ENCODE assay signal across 9 mouse cellular contexts in genomic region chr19:6994489-6994888, GRCm38 (mm10). TPM values are rescaled to one million over a fixed set of nuclear protein-coding genes. Genes with fewer than 3 reads are reported as not detected.
DNase-seq lines count a peak whose midpoint lies in the region; ATAC-seq lines count a peak whose summit lies in the region.
"Had no signal": no experiment of that assay in that cellular context is flagged by ENCODE, and none has a peak within 500 bp of the region (broad histone marks: within the 10 kb centered on the region; RNA-seq: fewer than 3 reads in every experiment).

No protein-coding gene starts in this region.

- H3K4me3 ChIP-seq in hindbrain, embryonic 12.5 days: no peak overlapping the region
- H3K4me3 ChIP-seq in hindbrain, embryonic 14.5 days (replicated peaks; ENCODE audit: low read length): no peak overlapping the region

- H3K9ac ChIP-seq in hindbrain, embryonic 12.5 days: peak overlapping the region; percentile 71; the same call in 1 of the 2 replicates
- H3K9ac ChIP-seq in hindbrain, embryonic 14.5 days: no peak overlapping the region

- no peak for ATAC-seq in hindbrain, embryonic 12.5 days (ENCODE audit: low FRiP score)
- ATAC-seq in hindbrain, embryonic 14.5 days (ENCODE audit: low FRiP score): no peak
- ATAC-seq in megakaryocyte-erythroid progenitor cell, adult 5-6 weeks (replicated peaks; ENCODE audit: low FRiP score, low TSS enrichment, poor library complexity, severe bottlenecking): no peak

- peaks cover 42% of the 10 kb centered on the region for H3K4me1 ChIP-seq in hindbrain, embryonic 12.5 days
- H3K4me1 ChIP-seq in hindbrain, embryonic 14.5 days (replicated peaks; ENCODE audit: control insufficient read depth, insufficient read depth, low read length): peaks cover 22% of the 10 kb centered on the region

- peak; percentile 4 for DNase-seq in adrenal gland, adult 2 months
- no peak for DNase-seq in adrenal gland, postnatal 25 days
- DNase-seq in hindbrain, embryonic 14.5 days (ENCODE audit: low spot score): no peak
- peak; percentile 2 for DNase-seq in thymus, postnatal 14 days
- DNase-seq in thymus, postnatal 36 days: no peak
- DNase-seq in layer of hippocampus, postnatal 36 days: no peak

- WGBS in hindbrain, embryonic 12.5 days: 86% methylated on average over 8 of the region's 8 CpGs
- 88% methylated on average over 8 of the region's 8 CpGs for WGBS in hindbrain, embryonic 14.5 days

- no peaks in the 10 kb centered on the region for H3K9me3 ChIP-seq in hindbrain, embryonic 12.5 days (replicated peaks)
- H3K9me3 ChIP-seq in hindbrain, embryonic 14.5 days (ENCODE audit: control insufficient read depth, low read length): no peaks in the 10 kb centered on the region
- H3K9me3 ChIP-seq: hindbrain, embryonic 13.5 days had no signal

- H3K27ac ChIP-seq in hindbrain, embryonic 12.5 days: no peak overlapping the region
- no peak overlapping the region for H3K27ac ChIP-seq in hindbrain, embryonic 14.5 days
- H3K27ac ChIP-seq: hindbrain, embryonic 13.5 days had no signal

- peaks cover 15% of the 10 kb centered on the region for H3K36me3 ChIP-seq in hindbrain, embryonic 12.5 days
- peaks cover 12% of the 10 kb centered on the region for H3K36me3 ChIP-seq in hindbrain, embryonic 14.5 days (replicated peaks; ENCODE audit: control insufficient read depth, insufficient read depth)

- H3K27me3 ChIP-seq in hindbrain, embryonic 12.5 days: no peaks in the 10 kb centered on the region
- H3K27me3 ChIP-seq in hindbrain, embryonic 14.5 days (ENCODE audit: control insufficient read depth, insufficient read depth, low read length): no peaks in the 10 kb centered on the region
- H3K27me3 ChIP-seq: hindbrain, embryonic 13.5 days had no signal

- H3K4me2 ChIP-seq in hindbrain, embryonic 12.5 days (replicated peaks): peak overlapping the region; percentile 80; the same call in 1 of the 2 replicates
- no peak overlapping the region for H3K4me2 ChIP-seq in hindbrain, embryonic 14.5 days (replicated peaks)

RNA-seq across cellular contexts. Expression of gene Nudt22, which starts 1.4 kb away (rescaled TPM):
- 10 to 100 TPM; 28.3 to 40.7 TPM for total RNA-seq in adrenal gland, adult 2 months (2021)
- 122 and 130 TPM in 2 replicates for polyA plus RNA-seq in adrenal gland, adult 2 months (2012; rRNA removed)
- total RNA-seq in adrenal gland, postnatal 25 days (2021): 35.9 and 50.6 TPM in 2 replicates
- 20.1 and 20.2 TPM in 2 replicates for polyA plus RNA-seq in hindbrain, embryonic 12.5 days (2016; fragmentation: Nextera tagmentation; extraction: Ambion mirVana)
- 18.0 and 19.0 TPM in 2 replicates for polyA plus RNA-seq in hindbrain, embryonic 14.5 days (2014; fragmentation: Nextera tagmentation; extraction: Ambion mirVana)
- 10 to 100 TPM; 13.8 to 14.3 TPM for total RNA-seq in layer of hippocampus, postnatal 36 days (2021)
- total RNA-seq in megakaryocyte-erythroid progenitor cell, adult 5-6 weeks (2014; fragmentation: Nextera tagmentation): 11.1 TPM in 2 replicates
- total RNA-seq in megakaryocyte-erythroid progenitor cell, adult 5-6 weeks (2017): 5.4 and 6.5 TPM in 2 replicates

RNA-seq across cellular contexts. Expression of gene Trpt1, which starts 1.4 kb away (rescaled TPM):
- total RNA-seq in adrenal gland, adult 2 months (2021): 10 to 100 TPM; 11.5 to 16.3 TPM
- polyA plus RNA-seq in adrenal gland, adult 2 months (2012; rRNA removed): 18.1 and 20.3 TPM in 2 replicates
- total RNA-seq in adrenal gland, postnatal 25 days (2021): 15.9 and 19.5 TPM in 2 replicates
- polyA plus RNA-seq in hindbrain, embryonic 12.5 days (2016; fragmentation: Nextera tagmentation; extraction: Ambion mirVana): 8.7 and 12.6 TPM in 2 replicates
- polyA plus RNA-seq in hindbrain, embryonic 14.5 days (2014; fragmentation: Nextera tagmentation; extraction: Ambion mirVana): 17.8 and 19.8 TPM in 2 replicates
- 10 to 100 TPM; 13.1 to 17.8 TPM for total RNA-seq in layer of hippocampus, postnatal 36 days (2021)
- 0.57 and 1.9 TPM in 2 replicates for total RNA-seq in megakaryocyte-erythroid progenitor cell, adult 5-6 weeks (2014; fragmentation: Nextera tagmentation)
- total RNA-seq in megakaryocyte-erythroid progenitor cell, adult 5-6 weeks (2017): 3.4 TPM in 1 of 2 replicates, not detected in the other

RNA-seq across cellular contexts. Expression of gene Dnajc4, which starts 2.1 kb away (rescaled TPM):
- total RNA-seq in adrenal gland, adult 2 months (2021): 10 to 100 TPM; 42.6 to 50.7 TPM
- 43.0 and 47.5 TPM in 2 replicates for polyA plus RNA-seq in adrenal gland, adult 2 months (2012; rRNA removed)
- total RNA-seq in adrenal gland, postnatal 25 days (2021): 46.9 and 50.3 TPM in 2 replicates
- 20.5 and 24.0 TPM in 2 replicates for polyA plus RNA-seq in hindbrain, embryonic 12.5 days (2016; fragmentation: Nextera tagmentation; extraction: Ambion mirVana)
- polyA plus RNA-seq in hindbrain, embryonic 14.5 days (2014; fragmentation: Nextera tagmentation; extraction: Ambion mirVana): 22.8 and 23.7 TPM in 2 replicates
- 10 to 100 TPM; 21.9 to 22.9 TPM for total RNA-seq in layer of hippocampus, postnatal 36 days (2021)
- total RNA-seq in megakaryocyte-erythroid progenitor cell, adult 5-6 weeks (2014; fragmentation: Nextera tagmentation): 15.0 and 17.0 TPM in 2 replicates
- total RNA-seq in megakaryocyte-erythroid progenitor cell, adult 5-6 weeks (2017): 8.5 and 11.5 TPM in 2 replicates

RNA-seq across cellular contexts. Expression of gene Vegfb, which starts 7.0 kb away (rescaled TPM):
- total RNA-seq in adrenal gland, adult 2 months (2021): 100 to 1,000 TPM; 109 to 131 TPM
- 149 and 263 TPM in 2 replicates for polyA plus RNA-seq in adrenal gland, adult 2 months (2012; rRNA removed)
- 86.0 and 90.9 TPM in 2 replicates for total RNA-seq in adrenal gland, postnatal 25 days (2021)
- polyA plus RNA-seq in hindbrain, embryonic 12.5 days (2016; fragmentation: Nextera tagmentation; extraction: Ambion mirVana): 32.2 and 37.0 TPM in 2 replicates
- polyA plus RNA-seq in hindbrain, embryonic 14.5 days (2014; fragmentation: Nextera tagmentation; extraction: Ambion mirVana): 54.8 and 57.6 TPM in 2 replicates
- total RNA-seq in layer of hippocampus, postnatal 36 days (2021): 10 to 100 TPM; 81.5 to 82.6 TPM
- 56.3 and 71.4 TPM in 2 replicates for total RNA-seq in megakaryocyte-erythroid progenitor cell, adult 5-6 weeks (2014; fragmentation: Nextera tagmentation)
- total RNA-seq in megakaryocyte-erythroid progenitor cell, adult 5-6 weeks (2017): 13.2 and 16.9 TPM in 2 replicates

RNA-seq across cellular contexts. Expression of gene Fkbp2, which starts 14.2 kb away (rescaled TPM):
- total RNA-seq in adrenal gland, adult 2 months (2021): 100 to 1,000 TPM; 110 to 119 TPM
- polyA plus RNA-seq in adrenal gland, adult 2 months (2012; rRNA removed): 31.3 and 35.4 TPM in 2 replicates
- 102 and 139 TPM in 2 replicates for total RNA-seq in adrenal gland, postnatal 25 days (2021)
- polyA plus RNA-seq in hindbrain, embryonic 12.5 days (2016; fragmentation: Nextera tagmentation; extraction: Ambion mirVana): 77.8 and 82.5 TPM in 2 replicates
- polyA plus RNA-seq in hindbrain, embryonic 14.5 days (2014; fragmentation: Nextera tagmentation; extraction: Ambion mirVana): 99.2 and 101 TPM in 2 replicates
- 100 to 1,000 TPM in 1 of 2 experiments, 10 to 100 TPM in 1; 86.0 to 101 TPM for total RNA-seq in layer of hippocampus, postnatal 36 days (2021)
- total RNA-seq in megakaryocyte-erythroid progenitor cell, adult 5-6 weeks (2014; fragmentation: Nextera tagmentation): 63.5 and 120 TPM in 2 replicates
- 72.8 and 85.4 TPM in 2 replicates for total RNA-seq in megakaryocyte-erythroid progenitor cell, adult 5-6 weeks (2017)

Comparison
In these comparisons a context has a peak if more than half of its experiments do, and no peak if none do; other contexts are left out.
1. DNase-seq: peak in adrenal gland, adult 2 months (single experiment) and thymus, postnatal 14 days (single experiment); none in adrenal gland, postnatal 25 days (single experiment), hindbrain, embryonic 14.5 days (single experiment), thymus, postnatal 36 days (0 of 2) and layer of hippocampus, postnatal 36 days (0 of 2).